In genomic region chr15:26309291-26309931, GRCm38 (mm10) we compare ENCODE assay signal across 8 mouse cellular contexts. TPM values are rescaled to one million over a fixed set of nuclear protein-coding genes. Genes with fewer than 3 reads are reported as not detected.
DNase-seq lines count a peak whose midpoint lies in the region; ATAC-seq and TF ChIP-seq lines count a peak whose summit lies in the region.

No protein-coding gene starts in this region.

- H3K27ac ChIP-seq in forebrain, embryonic 12.5 days: peak overlapping the region; percentile 82
- H3K27ac ChIP-seq in lung, postnatal 0 days (ENCODE audit: low read length): no peak overlapping the region

- WGBS in forebrain, embryonic 12.5 days: under 1% methylated on average over 56 of the region's 62 CpGs
- 2% methylated on average over 50 of the region's 62 CpGs for WGBS in lung, postnatal 0 days

- no peak for TF ChIP-seq CTCF in lung, postnatal 0 days (IDR thresholded peaks at IDR 0.05)

- peaks cover 15% of the 10 kb centered on the region for H3K27me3 ChIP-seq in forebrain, embryonic 12.5 days
- H3K27me3 ChIP-seq in lung, postnatal 0 days (replicated peaks; ENCODE audit: insufficient read depth, low read length): peaks cover 9% of the 10 kb centered on the region

- H3K9me3 ChIP-seq in forebrain, embryonic 12.5 days: no peaks in the 10 kb centered on the region
- H3K9me3 ChIP-seq in lung, postnatal 0 days (ENCODE audit: low read length): no peaks in the 10 kb centered on the region

- H3K36me3 ChIP-seq in forebrain, embryonic 12.5 days (replicated peaks): no peaks in the 10 kb centered on the region
- H3K36me3 ChIP-seq in lung, postnatal 0 days (ENCODE audit: insufficient read depth, low read length): no peaks in the 10 kb centered on the region

- peak overlapping the region; percentile 68 for H3K4me3 ChIP-seq in forebrain, embryonic 12.5 days (replicated peaks)
- peak overlapping the region; percentile 32 for H3K4me3 ChIP-seq in lung, postnatal 0 days (ENCODE audit: low read depth, low read length)

- H3K9ac ChIP-seq in forebrain, embryonic 12.5 days: peak overlapping the region; percentile 64
- no peak overlapping the region for H3K9ac ChIP-seq in lung, postnatal 0 days (replicated peaks; ENCODE audit: low read depth)

- peak overlapping the region; percentile 92 for H3K4me2 ChIP-seq in forebrain, embryonic 12.5 days
- H3K4me2 ChIP-seq in lung, postnatal 0 days (replicated peaks; ENCODE audit: low read depth, low read length): peak overlapping the region; percentile 60

- peaks cover 2% of the 10 kb centered on the region; the same call in 1 of the 2 replicates for H3K4me1 ChIP-seq in forebrain, embryonic 12.5 days
- H3K4me1 ChIP-seq in lung, postnatal 0 days (ENCODE audit: insufficient read depth, low read depth, low read length): no peaks in the 10 kb centered on the region

- peak; percentile 70 for ATAC-seq in forebrain, embryonic 12.5 days (ENCODE audit: low FRiP score)
- ATAC-seq in hematopoietic stem cell, adult 5-6 weeks (replicated peaks in 1 of 2; ENCODE audit: insufficient read depth in 1 of 2, low FRiP score in 2 of 2, low TSS enrichment in 1 of 2, low read depth in 1 of 2, poor library complexity in 2 of 2, severe bottlenecking in 2 of 2): peak; percentile 85 to 92
- peak; percentile 56 for ATAC-seq in lung, postnatal 0 days
- ATAC-seq in monocyte, adult 5-6 weeks (replicated peaks; ENCODE audit: insufficient number of reproducible peaks, low FRiP score, low TSS enrichment, poor library complexity, severe bottlenecking): no peak

- DNase-seq in MN1 (ENCODE audit: low spot score): peak; percentile 46
- peak; percentile 43 for DNase-seq in brain, adult 2 months (ENCODE audit: low read depth, low spot score)
- DNase-seq in layer of hippocampus, adult 8-10 months (ENCODE audit: low spot score in 2 of 2): peak; percentile 8 to 28
- peak; percentile 64 for DNase-seq in lung, postnatal 0 days (ENCODE audit: low spot score)
- DNase-seq in right cerebral cortex, adult 2 months (ENCODE audit: low spot score in 2 of 2): peak; percentile 33 to 53

- TF ChIP-seq EP300 in lung, postnatal 0 days (IDR thresholded peaks at IDR 0.05): no peak

RNA-seq across cellular contexts. Expression of gene March11, which starts 0.6 kb away (rescaled TPM):
- polyA plus RNA-seq in forebrain, embryonic 12.5 days (2016; fragmentation: Nextera tagmentation; extraction: Ambion mirVana): 1.6 and 3.4 TPM in 2 replicates
- total RNA-seq in hematopoietic stem cell, adult 5-6 weeks (2017): not detected in 2 replicates
- 10 to 100 TPM in 1 of 4 experiments, 1 to 10 TPM in 3; 5.1 to 11.2 (median 7.5) TPM for total RNA-seq in layer of hippocampus, adult 8-10 months (2022)
- polyA plus RNA-seq in lung, postnatal 0 days (2015; fragmentation: Nextera tagmentation; extraction: Ambion mirVana): not detected in 2 replicates
- total RNA-seq in monocyte, adult 5-6 weeks (2017): not detected in 3 replicates
